Mouse (Mus musculus): Measurements from ENCODE around the gene Gm5168.
"Not testable (repeated sequence)": the region's sequence is repeated elsewhere in the genome, so short reads cannot be mapped to it uniquely, and the experiment has no call there.

Gm5168 gene

GRCm38 (mm10) chrX:26050941-26051340 is at the start of gene Gm5168:
Gene Gm5168, minus strand, starts transcription at chrX:26051041.
- DNase-seq (ENCODE audit: low read depth), result not testable (repeated sequence)
